Mouse (Mus musculus) intestine, embryonic 16.5 days (tissue): ENCODE data around the gene Ccs. TPM values are rescaled to one million over a fixed set of nuclear protein-coding genes. Genes with fewer than 3 reads are reported as not detected.
"Not testable (repeated sequence)": the region's sequence is repeated elsewhere in the genome, so short reads cannot be mapped to it uniquely, and the experiment has no call there.

Experiments
- ATAC-seq: fragments of 200-750 bp; cut with Nextera tagmentation; 2 replicates; pipeline ENCODE4 v1.8.0; 2017; ENCODE audit warnings: moderate TSS enrichment, moderate library complexity
- H3K27ac ChIP-seq: fragments of 300-500 bp; sonication (generic); 2 replicates; pipeline ENCODE4 v1.5.1; 2014; ENCODE audit warnings: mild to moderate bottlenecking, low read length
- H3K27me3 ChIP-seq: fragments of 300-500 bp; sonication (generic); replicated peaks from 2 replicates; pipeline ENCODE4 v1.6.1; 2014; ENCODE audit warnings: low read length, control low read depth, mixed read lengths; ENCODE audit not compliant: control insufficient read depth, insufficient read depth
- H3K36me3 ChIP-seq: fragments of 300-500 bp; sonication (generic); 2 replicates; pipeline ENCODE4 v1.6.1; 2014; ENCODE audit warnings: low read length, control low read depth; ENCODE audit not compliant: control insufficient read depth, insufficient read depth
- H3K4me1 ChIP-seq: fragments of 300-500 bp; sonication (generic); 2 replicates; pipeline ENCODE4 v1.6.1; 2014; ENCODE audit warnings: low read length, control low read depth, mixed read lengths; ENCODE audit not compliant: control insufficient read depth, insufficient read depth
- H3K4me2 ChIP-seq: fragments of 300-500 bp; sonication (generic); 2 replicates; pipeline ENCODE4 v1.6.1; 2014; ENCODE audit warnings: low read depth, low read length, control low read depth
- H3K4me3 ChIP-seq: fragments of 300-500 bp; sonication (generic); 2 replicates; pipeline ENCODE4 v1.5.1; 2014; ENCODE audit warnings: mild to moderate bottlenecking, low read length
- H3K9ac ChIP-seq: fragments of 300-500 bp; sonication (generic); 2 replicates; pipeline ENCODE4 v1.6.1; 2014; ENCODE audit warnings: low read depth, low read length
- H3K9me3 ChIP-seq: fragments of 300-500 bp; sonication (generic); 2 replicates; pipeline ENCODE4 v1.6.1; 2016; ENCODE audit warnings: low read length, control low read depth; ENCODE audit not compliant: control insufficient read depth
- WGBS: fragments of 180-500 bp; shearing (Covaris S2); extraction: QIAGEN DNeasy Blood & Tissue Kit; methylation state at CpG from one replicate; pipeline ENCODE4 v1.1.7; 2014; 5-methylcytosine and 5-hydroxymethylcytosine counted together
- polyA plus RNA-seq: library from polyadenylated mRNA; unstranded; fragments of >200 nt; fragmentation: Nextera tagmentation; extraction: Ambion mirVana; gene quantifications from 2 replicates; pipeline ENCODE4 v1.2.1, GENCODE M21; 2015

Gene Ccs
- polyA plus RNA-seq, 1 experiment from 2014 or later: 65.8 TPM

GRCm38 (mm10) chr19:4817182-4817835 is 21.8 kb downstream of the Ccs start:
- Histone ChIP-seq H3K27ac (peak overlapping the region; percentile 78), H3K4me2 (no peak overlapping the region), H3K36me3 (no peaks in the 10 kb centered on the region), H3K4me1 (no peaks in the 10 kb centered on the region; the same call in none of the 2 replicates), H3K9ac (no peak overlapping the region), H3K9me3 (no peaks in the 10 kb centered on the region), H3K4me3 (no peak overlapping the region), H3K27me3 (no peaks in the 10 kb centered on the region)
- peak; percentile 80 for ATAC-seq
- 13% methylated on average over 1 of the region's 1 CpGs for WGBS

DNA sequence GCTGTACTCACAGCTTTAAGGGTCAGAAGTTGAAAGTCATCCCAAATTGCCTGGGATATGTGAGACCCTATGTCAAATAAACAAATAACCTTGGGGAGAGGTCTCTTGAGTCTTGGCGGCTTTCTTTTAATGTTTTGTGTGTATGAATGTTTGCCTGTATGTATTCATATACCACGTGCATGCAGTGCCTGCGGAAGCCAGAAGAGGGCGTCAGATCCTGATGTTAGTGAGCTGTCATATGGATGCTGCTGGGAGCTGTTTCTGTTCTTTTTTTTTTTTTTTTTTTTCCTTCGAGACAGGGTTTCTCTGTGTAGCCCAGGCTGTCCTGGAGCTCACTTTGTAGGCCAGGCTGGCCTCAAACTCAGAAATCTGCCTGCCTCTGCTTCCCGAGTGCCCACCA is 26.1 kb downstream of the Ccs start:
- no peak overlapping the region for H3K27ac ChIP-seq
- H3K9ac ChIP-seq: no peak overlapping the region
- ATAC-seq: no peak
- H3K36me3 ChIP-seq: no peaks in the 10 kb centered on the region
- WGBS: 84% methylated on average over 6 of the region's 6 CpGs
- no peak overlapping the region for H3K4me3 ChIP-seq
- H3K27me3 ChIP-seq: no peaks in the 10 kb centered on the region
- peaks cover 15% of the 10 kb centered on the region for H3K4me1 ChIP-seq
- H3K9me3 ChIP-seq: no peaks in the 10 kb centered on the region
- no peak overlapping the region for H3K4me2 ChIP-seq

- ATAC-seq, H3K36me3 ChIP-seq, H3K9me3 ChIP-seq, H3K27me3 ChIP-seq: not testable (repeated sequence)
- peaks cover 15% of the 10 kb centered on the region for H3K4me1 ChIP-seq
- H3K4me2 ChIP-seq: peak overlapping the region; percentile 60
- H3K4me3 ChIP-seq: peak overlapping the region; percentile 96
- peak overlapping the region; percentile 96 for H3K27ac ChIP-seq
- WGBS: 69% methylated on average over 8 of the region's 8 CpGs
- peak overlapping the region; percentile 84 for H3K9ac ChIP-seq
Observed at GRCm38 (mm10) chr19:4812334-4812949, 26.7 kb downstream of the Ccs start.

DNA sequence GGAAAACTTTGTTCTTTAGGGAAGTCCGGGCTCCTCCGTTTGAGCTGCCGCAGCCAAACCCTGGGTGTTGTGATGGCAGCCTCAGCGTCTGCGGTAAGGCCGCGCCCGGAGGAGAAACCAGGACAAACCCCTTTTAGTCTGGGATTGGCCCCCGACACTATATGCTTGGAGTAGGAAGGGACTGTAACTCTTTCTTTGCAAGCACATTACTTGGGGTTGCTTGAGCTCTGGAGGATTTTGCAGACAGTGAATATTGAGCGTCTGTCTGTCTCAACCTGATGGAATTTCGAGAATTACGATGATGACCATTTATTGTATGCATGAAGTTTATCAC is 27.3 kb downstream of the Ccs start:
- Histone ChIP-seq H3K9me3 (no peaks in the 10 kb centered on the region), H3K9ac (peak overlapping the region; percentile 84), H3K27ac (peak overlapping the region; percentile 96), H3K27me3 (no peaks in the 10 kb centered on the region), H3K36me3 (no peaks in the 10 kb centered on the region), H3K4me2 (peak overlapping the region; percentile 60), H3K4me1 (peaks cover 20% of the 10 kb centered on the region), H3K4me3 (peak overlapping the region; percentile 96)
- 2% methylated on average over 12 of the region's 12 CpGs for whole genome bisulfite sequencing
- no peak for ATAC-seq

- Histone ChIP-seq H3K4me2 (peak within 1 kb of the TSS; percentile 86), H3K36me3 (no peaks in the 10 kb centered on the region), H3K9ac (peak within 1 kb of the TSS; percentile 87), H3K27me3 (no peaks in the 10 kb centered on the region), H3K27ac (peak within 1 kb of the TSS; percentile 96), H3K4me3 (peak within 1 kb of the TSS; percentile 96), H3K4me1 (peaks cover 20% of the 10 kb centered on the region), H3K9me3 (no peaks in the 10 kb centered on the region)
- under 1% methylated on average over 83 of the region's 83 CpGs for WGBS
- ATAC-seq: peak; percentile 99
Observed at GRCm38 (mm10) chr19:4811063-4811908, 27.8 kb downstream of the Ccs start, which contains the start of the genes Gm21992 and Rbm14. Gene Gm21992, minus strand, starts transcription at chr19:4811612. Gene Rbm14, minus strand, starts transcription at chr19:4811634.

DNA sequence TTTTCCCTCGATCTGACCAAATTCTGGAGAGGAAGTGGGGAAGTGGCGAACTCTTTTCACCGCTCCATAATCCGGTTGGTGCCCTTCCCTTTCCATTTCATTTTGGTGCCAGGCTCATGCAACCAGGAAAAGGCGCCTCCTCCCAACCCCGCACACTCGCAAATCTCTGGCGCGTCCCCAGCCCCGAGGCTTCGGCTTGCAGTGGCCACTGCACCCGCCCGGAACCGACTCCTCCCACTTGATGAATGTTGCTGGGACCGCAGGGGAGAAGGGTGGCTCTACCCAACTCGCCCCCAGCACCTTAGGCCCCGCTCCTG is 28.4 kb downstream of the Ccs start:
- peak overlapping the region; percentile 96 for H3K4me3 ChIP-seq
- WGBS: under 1% methylated on average over 17 of the region's 17 CpGs
- no peak for ATAC-seq
- H3K9ac ChIP-seq: peak overlapping the region; percentile 87
- no peaks in the 10 kb centered on the region for H3K9me3 ChIP-seq
- peak overlapping the region; percentile 86 for H3K4me2 ChIP-seq
- H3K27ac ChIP-seq: peak overlapping the region; percentile 96
- H3K27me3 ChIP-seq: no peaks in the 10 kb centered on the region
- H3K4me1 ChIP-seq: peaks cover 20% of the 10 kb centered on the region
- H3K36me3 ChIP-seq: no peaks in the 10 kb centered on the region

- Histone ChIP-seq H3K27ac (peak overlapping the region; percentile 96; the same call in 1 of the 2 replicates), H3K27me3 (no peaks in the 10 kb centered on the region), H3K4me1 (peaks cover 20% of the 10 kb centered on the region), H3K4me2 (peak overlapping the region; percentile 86), H3K9ac (peak overlapping the region; percentile 87), H3K4me3 (peak overlapping the region; percentile 96), H3K36me3 (no peaks in the 10 kb centered on the region), H3K9me3 (no peaks in the 10 kb centered on the region)
- 0% methylated on average over 14 of the region's 14 CpGs for WGBS
- no peak for ATAC-seq
Observed at GRCm38 (mm10) chr19:4810309-4810708, 28.8 kb downstream of the Ccs start.

DNA sequence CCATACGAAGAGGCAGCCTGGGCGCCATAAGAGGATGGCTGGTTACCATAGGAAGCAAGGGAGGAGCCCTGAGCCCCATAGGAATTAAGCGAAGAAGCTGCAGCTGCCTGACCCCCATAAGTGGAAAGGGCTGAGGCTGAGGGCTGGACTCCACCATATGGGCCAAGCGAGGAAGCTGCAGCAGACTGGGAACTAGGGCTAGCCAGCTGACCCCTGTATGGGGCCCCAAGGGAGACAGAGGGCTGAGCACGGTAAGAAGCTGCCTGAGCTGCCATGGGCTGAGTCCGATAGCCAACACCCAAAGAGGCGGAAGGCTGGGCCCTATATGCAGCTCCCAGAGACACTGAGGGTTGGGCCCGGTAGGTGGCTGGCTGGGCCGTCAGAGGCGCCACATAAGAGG is 35.8 kb downstream of the Ccs start:
- Histone ChIP-seq H3K9ac (no peak overlapping the region), H3K4me2 (no peak overlapping the region)
- no peak for ATAC-seq

DNA sequence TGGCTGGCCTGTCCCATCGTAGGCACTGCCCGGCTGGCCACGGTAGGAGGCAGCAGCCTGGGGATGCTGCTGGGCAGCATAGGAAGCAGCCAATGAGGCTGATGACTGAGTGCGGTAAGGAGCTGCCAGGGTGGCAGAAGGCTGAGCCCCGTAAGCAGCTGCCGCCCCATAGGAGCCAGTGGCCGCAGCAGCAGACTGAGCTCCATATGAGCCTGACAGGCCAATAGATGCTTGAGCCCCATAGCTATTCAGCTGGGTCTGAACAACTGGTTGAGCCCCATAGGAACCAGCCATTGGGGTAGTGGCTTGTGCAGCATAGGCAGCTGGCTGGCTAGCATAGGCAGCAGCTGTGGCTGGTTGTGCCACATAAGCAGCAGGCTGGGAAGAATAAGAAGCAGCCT is 36.4 kb downstream of the Ccs start:
- WGBS: 95% methylated on average over 7 of the region's 7 CpGs
- Histone ChIP-seq H3K27ac (no peak overlapping the region), H3K4me3 (no peak overlapping the region), H3K9me3 (no peaks in the 10 kb centered on the region), H3K27me3 (no peaks in the 10 kb centered on the region), H3K4me1 (peaks cover 11% of the 10 kb centered on the region; the same call in 1 of the 2 replicates), H3K9ac (no peak overlapping the region), H3K36me3 (peaks cover 32% of the 10 kb centered on the region), H3K4me2 (no peak overlapping the region)
- ATAC-seq: no peak

More for the DNA sequence above, 35.8 kb downstream of the Ccs start:
- H3K27me3 ChIP-seq: no peaks in the 10 kb centered on the region
- no peaks in the 10 kb centered on the region for H3K9me3 ChIP-seq
- peaks cover 13% of the 10 kb centered on the region; the same call in 1 of the 2 replicates for H3K4me1 ChIP-seq
- 79% methylated on average over 10 of the region's 10 CpGs for WGBS
- no peak overlapping the region for H3K4me3 ChIP-seq
- peaks cover 30% of the 10 kb centered on the region for H3K36me3 ChIP-seq
- no peak overlapping the region for H3K27ac ChIP-seq
